Comparison of ENCODE assay signal across 13 mouse cellular contexts in the genomic region with DNA sequence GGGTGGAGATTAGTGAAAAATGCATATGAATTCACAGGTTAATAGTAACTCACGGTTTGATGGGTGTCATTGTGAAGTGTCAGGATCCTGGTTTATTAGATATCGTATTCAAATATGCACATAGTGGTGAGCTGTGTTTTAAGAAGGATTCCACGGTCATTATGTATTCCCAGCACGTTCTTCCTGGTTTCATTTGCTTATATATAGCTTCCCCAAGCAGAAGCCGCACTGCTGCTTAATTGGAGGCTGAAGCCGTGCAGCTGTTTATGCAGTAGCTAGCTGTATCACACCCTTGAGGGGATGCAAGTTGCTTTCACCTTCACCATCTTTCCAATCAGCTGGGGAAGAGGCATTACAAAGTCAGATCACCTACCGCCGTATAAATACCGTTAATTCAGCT.
DNase-seq lines count a peak whose midpoint lies in the region; ATAC-seq and TF ChIP-seq lines count a peak whose summit lies in the region.
"Had no signal": no experiment of that assay in that cellular context is flagged by ENCODE, and none has a peak within 500 bp of the region (broad histone marks: within the 10 kb centered on the region; RNA-seq: fewer than 3 reads in every experiment).

No protein-coding gene starts in this region.

- TF ChIP-seq CTCF in hindbrain, postnatal 0 days (IDR thresholded peaks at IDR 0.05; ENCODE audit: low read depth) = no peak
- no peak for TF ChIP-seq CTCF in kidney, adult 2 months (conservative IDR thresholded peaks at IDR 0.05; ENCODE audit: insufficient read depth, insufficient read length, low read depth, low read length)

- H3K36me3 ChIP-seq in forebrain, embryonic 13.5 days (ENCODE audit: poor library complexity, severe bottlenecking) = no peaks in the 10 kb centered on the region
- no peaks in the 10 kb centered on the region for H3K36me3 ChIP-seq in forebrain, embryonic 10.5 days (replicated peaks)
- H3K36me3 ChIP-seq in forebrain, embryonic 15.5 days = no peaks in the 10 kb centered on the region
- no peaks in the 10 kb centered on the region for H3K36me3 ChIP-seq in hindbrain, postnatal 0 days (ENCODE audit: insufficient read depth, low read length)
- H3K36me3 ChIP-seq in neural tube, embryonic 12.5 days = no peaks in the 10 kb centered on the region
- no peaks in the 10 kb centered on the region for H3K36me3 ChIP-seq in kidney, adult 2 months (ENCODE audit: control insufficient read depth, insufficient read depth, low read length)
- H3K36me3 ChIP-seq: limb, embryonic 13.5 days; liver, embryonic 15.5 days had no signal

- no peak for TF ChIP-seq POLR2A in kidney, adult 2 months (IDR thresholded peaks at IDR 0.05; ENCODE audit: low read depth, low read length)

- no peaks in the 10 kb centered on the region for H3K27me3 ChIP-seq in forebrain, embryonic 13.5 days
- H3K27me3 ChIP-seq in forebrain, embryonic 10.5 days (ENCODE audit: poor library complexity, severe bottlenecking) = no peaks in the 10 kb centered on the region
- no peaks in the 10 kb centered on the region for H3K27me3 ChIP-seq in forebrain, embryonic 15.5 days
- H3K27me3 ChIP-seq in hindbrain, postnatal 0 days (ENCODE audit: insufficient read depth, low read length) = no peaks in the 10 kb centered on the region
- no peaks in the 10 kb centered on the region for H3K27me3 ChIP-seq in neural tube, embryonic 12.5 days (replicated peaks)
- no peaks in the 10 kb centered on the region for H3K27me3 ChIP-seq in kidney, adult 2 months (replicated peaks; ENCODE audit: control insufficient read depth, insufficient read depth, low read length)
- H3K27me3 ChIP-seq: limb, embryonic 13.5 days; liver, embryonic 15.5 days had no signal

- no peak overlapping the region for H3K9ac ChIP-seq in forebrain, embryonic 13.5 days
- H3K9ac ChIP-seq in forebrain, embryonic 15.5 days (replicated peaks) = no peak overlapping the region
- no peak overlapping the region for H3K9ac ChIP-seq in hindbrain, postnatal 0 days (replicated peaks; ENCODE audit: low read length)
- no peak overlapping the region for H3K9ac ChIP-seq in neural tube, embryonic 12.5 days
- H3K9ac ChIP-seq: limb, embryonic 13.5 days; liver, embryonic 15.5 days had no signal

- no peak overlapping the region for H3K4me2 ChIP-seq in forebrain, embryonic 13.5 days
- H3K4me2 ChIP-seq in forebrain, embryonic 15.5 days (replicated peaks) = no peak overlapping the region
- H3K4me2 ChIP-seq in hindbrain, postnatal 0 days (ENCODE audit: low read depth, low read length) = no peak overlapping the region
- no peak overlapping the region for H3K4me2 ChIP-seq in neural tube, embryonic 12.5 days (replicated peaks)
- H3K4me2 ChIP-seq: limb, embryonic 13.5 days; liver, embryonic 15.5 days had no signal

- 0 out of 2 replicates have a peak overlapping the region, but pooled peaks have one; percentile 51 for H3K27ac ChIP-seq in forebrain, embryonic 13.5 days
- no peak overlapping the region for H3K27ac ChIP-seq in forebrain, embryonic 10.5 days
- peak overlapping the region; percentile 68 for H3K27ac ChIP-seq in forebrain, embryonic 15.5 days (replicated peaks)
- no peak overlapping the region; the same call in 1 of the 2 replicates for H3K27ac ChIP-seq in hindbrain, postnatal 0 days
- H3K27ac ChIP-seq in neural tube, embryonic 12.5 days = no peak overlapping the region
- no peak overlapping the region for H3K27ac ChIP-seq in kidney, adult 2 months (ENCODE audit: insufficient read depth, low read depth, low read length)
- H3K27ac ChIP-seq: limb, embryonic 13.5 days; liver, embryonic 15.5 days had no signal

- no peak overlapping the region for H3K4me3 ChIP-seq in forebrain, embryonic 13.5 days
- no peak overlapping the region for H3K4me3 ChIP-seq in forebrain, embryonic 10.5 days
- H3K4me3 ChIP-seq in forebrain, embryonic 15.5 days = no peak overlapping the region
- no peak overlapping the region for H3K4me3 ChIP-seq in hindbrain, postnatal 0 days (ENCODE audit: low read length)
- no peak overlapping the region for H3K4me3 ChIP-seq in neural tube, embryonic 12.5 days
- no peak overlapping the region for H3K4me3 ChIP-seq in kidney, adult 2 months (ENCODE audit: insufficient read depth, low read depth, low read length)
- H3K4me3 ChIP-seq: limb, embryonic 13.5 days; liver, embryonic 15.5 days had no signal

- peaks cover 24% of the 10 kb centered on the region for H3K4me1 ChIP-seq in forebrain, embryonic 13.5 days
- H3K4me1 ChIP-seq in forebrain, embryonic 10.5 days = 0 out of 2 replicates have a peak, but pooled peaks cover 7% of the 10 kb centered on the region
- peaks cover 20% of the 10 kb centered on the region for H3K4me1 ChIP-seq in forebrain, embryonic 15.5 days
- H3K4me1 ChIP-seq in hindbrain, postnatal 0 days (ENCODE audit: insufficient read depth, low read length) = no peaks in the 10 kb centered on the region
- peaks cover 31% of the 10 kb centered on the region for H3K4me1 ChIP-seq in neural tube, embryonic 12.5 days
- H3K4me1 ChIP-seq in kidney, adult 2 months (ENCODE audit: control insufficient read depth, insufficient read depth, low read length) = no peaks in the 10 kb centered on the region
- H3K4me1 ChIP-seq: liver, embryonic 15.5 days had no signal

- DNase-seq in forebrain, embryonic 10.5 days (ENCODE audit: extremely low spot score, low spot score) = no peak
- DNase-seq in hindbrain, postnatal 0 days (ENCODE audit: low spot score) = peak; percentile 77
- no peak for DNase-seq in embryo, embryonic 11 days
- DNase-seq in kidney, adult 2 months = no peak
- no peak for DNase-seq in kidney, adult 8-10 months
- DNase-seq: cerebellum, postnatal 10 days; gastrocnemius, postnatal 25 days; lung, postnatal 10 days had no signal

- WGBS in forebrain, embryonic 13.5 days = 64% methylated on average over 9 of the region's 9 CpGs
- WGBS in forebrain, embryonic 10.5 days = 91% methylated on average over 9 of the region's 9 CpGs
- 49% methylated on average over 9 of the region's 9 CpGs for WGBS in forebrain, embryonic 15.5 days
- 49% methylated on average over 9 of the region's 9 CpGs for WGBS in hindbrain, postnatal 0 days
- 52% methylated on average over 9 of the region's 9 CpGs for WGBS in neural tube, embryonic 12.5 days
- WGBS in kidney, adult 2 months = 83% methylated on average over 9 of the region's 9 CpGs

- ATAC-seq in forebrain, embryonic 13.5 days = peak; percentile 65
- peak; percentile 68 for ATAC-seq in forebrain, embryonic 15.5 days (replicated peaks)
- ATAC-seq in hindbrain, postnatal 0 days = peak; percentile 56; the same call in 1 of the 2 replicates
- ATAC-seq in neural tube, embryonic 12.5 days (ENCODE audit: low FRiP score, low read depth) = peak; percentile 79

- no peaks in the 10 kb centered on the region for H3K9me3 ChIP-seq in forebrain, embryonic 13.5 days (replicated peaks)
- no peaks in the 10 kb centered on the region for H3K9me3 ChIP-seq in forebrain, embryonic 10.5 days
- no peaks in the 10 kb centered on the region for H3K9me3 ChIP-seq in forebrain, embryonic 15.5 days
- no peaks in the 10 kb centered on the region for H3K9me3 ChIP-seq in hindbrain, postnatal 0 days (ENCODE audit: low read length)
- no peaks in the 10 kb centered on the region for H3K9me3 ChIP-seq in neural tube, embryonic 12.5 days
- H3K9me3 ChIP-seq: limb, embryonic 13.5 days; liver, embryonic 15.5 days had no signal

Comparison
In these comparisons a context has a peak if more than half of its experiments do, and no peak if none do; other contexts are left out.
1. H3K27ac ChIP-seq: peak in forebrain, embryonic 13.5 days (single experiment) and forebrain, embryonic 15.5 days (single experiment); none in forebrain, embryonic 10.5 days (single experiment), hindbrain, postnatal 0 days (single experiment), neural tube, embryonic 12.5 days (single experiment) and kidney, adult 2 months (single experiment).
2. Peak in every context shown above with its lines, with median percentiles within 50 percentile points of each other: ATAC-seq.